Mouse (Mus musculus) limb, embryonic 14.5 days (tissue): Measurements from ENCODE around the gene Aff4. TPM values are rescaled to one million over a fixed set of nuclear protein-coding genes. Genes with fewer than 3 reads are reported as not detected.

Experiments
- ATAC-seq: fragments of 200-750 bp; cut with Nextera tagmentation; 2 replicates; pipeline ENCODE4 v1.8.0; 2017; ENCODE audit warnings: low read depth, moderate number of reproducible peaks, moderate TSS enrichment; ENCODE audit not compliant: low FRiP score
- DNase-seq: peaks from one replicate; pipeline ENCODE4 v3.0.0-alpha.2; 2015; ENCODE audit warnings: low spot score
- H3K27ac ChIP-seq: fragments of 300-500 bp; sonication (generic); replicated peaks from 2 replicates; pipeline ENCODE4 v1.5.1; 2014; ENCODE audit warnings: low read depth, mild to moderate bottlenecking, low read length, moderate library complexity, mixed read lengths
- H3K27me3 ChIP-seq: fragments of 300-500 bp; sonication (generic); 2 replicates; pipeline ENCODE4 v1.6.1; 2014; ENCODE audit warnings: low read length, mixed read lengths; ENCODE audit not compliant: control insufficient read depth, insufficient read depth
- H3K36me3 ChIP-seq: fragments of 300-500 bp; sonication (generic); 2 replicates; pipeline ENCODE4 v1.6.1; 2014; ENCODE audit warnings: mild to moderate bottlenecking, low read length, moderate library complexity, mixed read lengths; ENCODE audit not compliant: control insufficient read depth, insufficient read depth
- H3K4me1 ChIP-seq: fragments of 300-500 bp; sonication (generic); 2 replicates; pipeline ENCODE4 v1.6.1; 2014; ENCODE audit warnings: antibody characterized with exemption, low read length, mixed read lengths; ENCODE audit not compliant: control insufficient read depth, insufficient read depth
- H3K4me2 ChIP-seq: fragments of 300-500 bp; sonication (generic); replicated peaks from 2 replicates; pipeline ENCODE4 v1.6.1; 2014; ENCODE audit warnings: low read depth, mild to moderate bottlenecking, low read length, moderate library complexity; ENCODE audit not compliant: severe bottlenecking
- H3K4me3 ChIP-seq: fragments of 300-500 bp; sonication (generic); replicated peaks from 2 replicates; pipeline ENCODE4 v1.5.1; 2014; ENCODE audit warnings: low read length
- H3K9ac ChIP-seq: fragments of 300-500 bp; sonication (generic); 2 replicates; pipeline ENCODE4 v1.6.1; 2014; ENCODE audit warnings: mild to moderate bottlenecking, low read depth, low read length, moderate library complexity; ENCODE audit not compliant: severe bottlenecking
- H3K9me3 ChIP-seq: fragments of 300-500 bp; sonication (generic); 2 replicates; pipeline ENCODE4 v1.6.1; 2016; ENCODE audit warnings: low read length; ENCODE audit not compliant: control insufficient read depth
- POLR2A ChIP-seq: fragments of 200-500 bp; IDR thresholded peaks from 2 replicates; pipeline ENCODE4 v1.8.0; 2012; ENCODE audit warnings: inconsistent platforms, mild to moderate bottlenecking, moderate library complexity, borderline replicate concordance; ENCODE audit not compliant: insufficient read depth, insufficient read length; ENCODE audit errors: extremely low read depth
- WGBS: fragments of 180-500 bp; shearing (Covaris S2); extraction: QIAGEN DNeasy Blood & Tissue Kit; methylation state at CpG from one replicate; pipeline ENCODE4 v1.1.7; 2014; 5-methylcytosine and 5-hydroxymethylcytosine counted together
- polyA plus RNA-seq, 2 experiments: library from polyadenylated mRNA; depleted of rRNA in 1 of 2; stranded (reverse) in 1 of 2; unstranded in 1 of 2; fragments of >200 nt; fragmentation: Nextera tagmentation in 1 of 2; extraction: Ambion mirVana in 1 of 2; gene quantifications; 2 replicates each; pipeline versions ENCODE4 v1.2.1 to v1.2.3; 2012 to 2014

The Aff4 gene
- polyA plus RNA-seq, 2 experiments: 34.3 to 60.6 TPM

- Histone ChIP-seq H3K4me3 (no peak overlapping the region), H3K27ac (no peak overlapping the region), H3K4me2 (no peak overlapping the region), H3K36me3 (no peaks in the 10 kb centered on the region), H3K4me1 (peaks cover 3% of the 10 kb centered on the region; the same call in 1 of the 2 replicates), H3K27me3 (no peaks in the 10 kb centered on the region), H3K9me3 (no peaks in the 10 kb centered on the region), H3K9ac (no peak overlapping the region)
- no peak for ATAC-seq
- TF ChIP-seq POLR2A: no peak
- DNase-seq: no peak
- 82% methylated on average over 6 of the region's 6 CpGs for WGBS
Measured at GRCm38 (mm10) chr11:53436338-53436737, 85.7 kb downstream of the Aff4 start.

- Histone ChIP-seq H3K27ac (no peak overlapping the region), H3K9me3 (no peaks in the 10 kb centered on the region), H3K36me3 (no peaks in the 10 kb centered on the region), H3K9ac (no peak overlapping the region), H3K27me3 (no peaks in the 10 kb centered on the region), H3K4me3 (no peak overlapping the region), H3K4me1 (no peaks in the 10 kb centered on the region), H3K4me2 (no peak overlapping the region)
- DNase-seq: no peak
- ATAC-seq: no peak
- no peak for TF ChIP-seq POLR2A
- 41% methylated on average over 12 of the region's 12 CpGs for WGBS
Measured at GRCm38 (mm10) chr11:53441921-53442320, 91.3 kb downstream of the Aff4 start.

DNA sequence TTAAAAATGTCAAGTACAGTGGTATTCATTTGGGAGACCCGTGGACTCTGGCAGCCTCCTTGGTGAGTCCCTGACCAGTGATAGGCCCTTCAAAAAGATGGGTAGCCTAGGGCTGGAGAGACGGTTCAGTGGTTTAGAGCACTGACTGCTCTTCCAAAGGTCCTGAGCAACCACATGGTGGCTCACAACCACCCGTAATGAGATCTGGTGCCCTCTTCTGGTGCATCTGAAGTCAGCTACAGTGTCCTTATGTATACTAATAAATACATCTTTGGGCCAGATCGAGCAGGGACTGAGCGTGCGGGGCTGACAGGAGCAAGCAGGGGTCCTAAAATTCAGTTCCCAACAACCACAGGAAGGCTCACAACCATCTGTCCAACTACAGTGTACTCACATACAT is 93.2 kb downstream of the Aff4 start:
- ATAC-seq (no peak), DNase-seq (no peak)
- H3K9ac ChIP-seq: no peak overlapping the region
- no peak overlapping the region for H3K4me3 ChIP-seq
- no peaks in the 10 kb centered on the region for H3K27me3 ChIP-seq
- no peaks in the 10 kb centered on the region for H3K4me1 ChIP-seq
- WGBS: 34% methylated on average over 6 of the region's 6 CpGs
- H3K36me3 ChIP-seq: no peaks in the 10 kb centered on the region
- no peaks in the 10 kb centered on the region for H3K9me3 ChIP-seq
- TF ChIP-seq POLR2A: no peak
- H3K4me2 ChIP-seq: no peak overlapping the region
- H3K27ac ChIP-seq: no peak overlapping the region

DNA sequence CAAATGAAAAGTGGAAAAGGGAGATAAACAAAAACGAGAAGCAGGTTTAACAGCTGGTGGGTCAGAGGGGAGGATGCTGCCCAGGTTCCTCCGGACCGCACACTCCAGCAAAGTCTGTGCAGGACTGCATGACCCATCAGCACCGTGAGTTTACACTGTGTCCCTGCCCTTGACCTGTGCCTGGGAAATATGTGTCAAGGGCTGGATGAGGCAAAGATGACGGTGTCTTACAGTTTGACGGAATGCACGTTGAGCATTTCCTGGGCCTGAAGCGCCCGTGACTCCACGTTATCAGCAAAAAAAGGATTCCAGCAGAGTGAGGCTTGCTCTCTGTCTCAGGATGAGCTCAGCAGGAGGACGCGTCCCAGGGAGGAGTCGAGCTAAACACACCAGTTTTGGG is 94.9 kb downstream of the Aff4 start:
- TF ChIP-seq POLR2A: no peak
- H3K27me3 ChIP-seq: no peaks in the 10 kb centered on the region
- H3K9ac ChIP-seq: no peak overlapping the region
- H3K9me3 ChIP-seq: no peaks in the 10 kb centered on the region
- ATAC-seq (no peak), DNase-seq (no peak)
- H3K4me1 ChIP-seq: no peaks in the 10 kb centered on the region
- no peak overlapping the region for H3K4me3 ChIP-seq
- H3K36me3 ChIP-seq: no peaks in the 10 kb centered on the region
- WGBS: 66% methylated on average over 13 of the region's 13 CpGs
- H3K4me2 ChIP-seq: no peak overlapping the region
- no peak overlapping the region for H3K27ac ChIP-seq

DNA sequence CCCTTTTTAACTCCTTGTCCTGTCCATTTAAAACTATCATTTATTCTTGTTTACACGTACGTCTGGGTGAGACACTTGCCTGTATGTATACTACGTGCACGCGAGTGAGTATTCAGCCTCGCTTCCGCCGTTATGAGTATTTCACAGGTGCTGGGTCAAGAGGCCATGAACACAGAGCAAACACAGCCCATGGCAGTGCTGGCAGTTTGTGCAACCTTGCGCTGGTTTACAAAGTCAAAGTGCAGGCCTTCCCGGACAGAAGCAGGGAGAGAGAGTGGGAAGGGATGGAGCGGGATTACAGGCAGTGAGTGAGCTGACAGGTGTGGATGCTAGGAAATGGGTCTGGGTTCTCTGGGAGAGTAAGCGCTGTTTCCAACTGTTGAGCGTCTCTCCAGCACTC is 95.5 kb downstream of the Aff4 start:
- H3K36me3 ChIP-seq: no peaks in the 10 kb centered on the region
- H3K9ac ChIP-seq: no peak overlapping the region
- no peak for TF ChIP-seq POLR2A
- no peak for DNase-seq
- no peaks in the 10 kb centered on the region for H3K27me3 ChIP-seq
- H3K4me3 ChIP-seq: no peak overlapping the region
- 84% methylated on average over 13 of the region's 13 CpGs for WGBS
- H3K4me2 ChIP-seq: no peak overlapping the region
- no peaks in the 10 kb centered on the region for H3K9me3 ChIP-seq
- no peak for ATAC-seq
- H3K4me1 ChIP-seq: no peaks in the 10 kb centered on the region
- H3K27ac ChIP-seq: no peak overlapping the region

DNA sequence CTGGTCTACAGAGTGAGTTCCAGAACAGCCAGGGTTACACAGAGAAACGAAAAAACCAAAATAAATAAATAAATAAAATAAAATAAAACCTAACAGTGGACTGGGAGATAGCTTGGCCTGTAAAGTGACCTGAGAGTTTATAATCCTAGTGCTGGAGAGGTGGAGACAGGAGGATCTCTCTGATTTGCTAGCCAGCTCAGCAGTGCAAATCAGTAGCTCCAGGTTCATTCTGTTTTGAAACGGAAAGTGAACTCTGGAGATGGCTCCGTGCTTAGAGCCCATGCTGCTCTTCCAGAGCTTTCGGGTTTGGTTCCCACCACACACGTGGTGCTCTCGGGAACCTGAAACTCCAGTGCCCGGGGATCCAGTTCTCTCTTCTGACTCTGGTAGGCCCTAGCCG is 97.4 kb downstream of the Aff4 start:
- H3K4me2 ChIP-seq: no peak overlapping the region
- H3K4me3 ChIP-seq: no peak overlapping the region
- no peaks in the 10 kb centered on the region for H3K36me3 ChIP-seq
- H3K9me3 ChIP-seq: no peaks in the 10 kb centered on the region
- H3K27ac ChIP-seq: no peak overlapping the region
- WGBS: 88% methylated on average over 8 of the region's 8 CpGs
- H3K9ac ChIP-seq: no peak overlapping the region
- ATAC-seq (no peak), DNase-seq (no peak)
- no peak for TF ChIP-seq POLR2A
- H3K27me3 ChIP-seq: no peaks in the 10 kb centered on the region
- H3K4me1 ChIP-seq: no peaks in the 10 kb centered on the region
